Comparison of ENCODE assay signal across 8 mouse cellular contexts in the genomic region with DNA sequence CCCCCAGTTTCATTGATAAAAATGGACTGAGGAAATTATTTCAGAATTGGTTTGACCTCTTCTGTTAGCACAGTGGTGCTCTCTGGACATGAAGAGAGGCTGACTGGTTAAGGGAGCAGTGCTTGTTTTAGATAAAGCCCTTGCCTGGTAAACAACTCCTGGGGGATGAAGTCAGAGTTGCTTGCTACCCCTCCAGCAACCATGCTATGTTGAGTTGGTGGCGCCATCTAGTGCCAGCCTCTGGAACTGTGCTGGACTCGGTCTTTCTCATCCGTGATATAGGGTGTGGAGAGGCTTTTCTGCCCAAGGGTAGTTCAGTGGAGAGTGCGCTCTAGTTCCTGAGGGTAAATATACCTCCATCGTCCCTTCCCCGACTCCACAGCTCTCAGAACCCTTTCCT. TPM values are rescaled to one million over a fixed set of nuclear protein-coding genes. Genes with fewer than 3 reads are reported as not detected.
DNase-seq lines count a peak whose midpoint lies in the region; ATAC-seq and TF ChIP-seq lines count a peak whose summit lies in the region.

No protein-coding gene starts in this region.

- 8% methylated on average over 6 of the region's 6 CpGs for WGBS in liver, postnatal 0 days (ENCODE audit: insufficient replicate concordance)

- peak; percentile 64 for ATAC-seq in liver, postnatal 0 days

- peaks cover 37% of the 10 kb centered on the region for H3K4me1 ChIP-seq in liver, postnatal 0 days (ENCODE audit: insufficient read depth)

- no peaks in the 10 kb centered on the region for H3K27me3 ChIP-seq in liver, postnatal 0 days (ENCODE audit: insufficient read depth, low read length)

- TF ChIP-seq EP300 in liver, postnatal 0 days (IDR thresholded peaks at IDR 0.05; ENCODE audit: low read depth) = no peak

- no peaks in the 10 kb centered on the region for H3K36me3 ChIP-seq in liver, postnatal 0 days (replicated peaks; ENCODE audit: insufficient read depth, low read length)

- H3K4me3 ChIP-seq in liver, postnatal 0 days (ENCODE audit: low read depth, low read length) = no peak overlapping the region

- H3K9me3 ChIP-seq in liver, postnatal 0 days (ENCODE audit: low read length) = no peaks in the 10 kb centered on the region

- DNase-seq in B cell, adult 2 months = peak; percentile 96 to 97
- peak; percentile 82 for DNase-seq in R1 (ENCODE audit: low read depth, low spot score)
- peak; percentile 83 to 86 for DNase-seq in cerebellum, postnatal 10 days
- DNase-seq in gastrocnemius, postnatal 14 days = peak; percentile 79
- peak; percentile 72 for DNase-seq in kidney, postnatal 14 days
- DNase-seq in liver, postnatal 0 days = peak; percentile 90
- peak; percentile 65 to 83 for DNase-seq in right cerebral cortex, postnatal 10 days (ENCODE audit: low spot score in 2 of 2)
- DNase-seq in urinary bladder, adult 2 months (ENCODE audit: low spot score) = peak; percentile 65

- TF ChIP-seq CTCF in liver, postnatal 0 days (IDR thresholded peaks at IDR 0.05; ENCODE audit: low read depth) = peak; percentile 95

- intact Hi-C loops in gastrocnemius, postnatal 14 days (cut with DNase I; ENCODE audit: low total_unique reads) = loop anchor here (10.0 kb wide), 1 partner anchor 57 kb away; no protein-coding TSS in a partner anchor

- H3K4me2 ChIP-seq in liver, postnatal 0 days (ENCODE audit: low read depth, low read length) = peak overlapping the region; percentile 48

- H3K9ac ChIP-seq in liver, postnatal 0 days (replicated peaks) = no peak overlapping the region

- peak overlapping the region; percentile 19 for H3K27ac ChIP-seq in liver, postnatal 0 days (ENCODE audit: low read depth)

RNA-seq across cellular contexts. Expression of a gene that starts 9.6 kb away (rescaled TPM):
- total RNA-seq in gastrocnemius, postnatal 14 days (2021) = 1 to 10 TPM; 4.7 to 6.4 TPM
- 2.7 and 4.3 TPM in 2 replicates for polyA plus RNA-seq in liver, postnatal 0 days (2015; fragmentation: Nextera tagmentation; extraction: Ambion mirVana)
- polyA plus RNA-seq in urinary bladder, adult 2 months (2012; rRNA removed) = 2.3 and 2.6 TPM in 2 replicates
